Mouse (Mus musculus): ENCODE results near the gene Reln. TPM values are rescaled to one million over a fixed set of nuclear protein-coding genes. Genes with fewer than 3 reads are reported as not detected.

Reln gene
- total RNA-seq, 2 experiments from 2014 or later: 144 to 145 TPM

GRCm38 (mm10) chr5:22158754-22159153 is 185.7 kb downstream of the Reln start:
- DNase-seq (ENCODE audit: extremely low spot score in 1 of 2, low spot score in 2 of 2): no peak
- intact Hi-C loops (cut with DNase I): no loop called here

- no peak for DNase-seq (ENCODE audit: extremely low spot score in 1 of 2, low spot score in 2 of 2)
- intact Hi-C loops (cut with DNase I): no loop called here
Observed at GRCm38 (mm10) chr5:22153601-22154000, 190.9 kb downstream of the Reln start.

DNA sequence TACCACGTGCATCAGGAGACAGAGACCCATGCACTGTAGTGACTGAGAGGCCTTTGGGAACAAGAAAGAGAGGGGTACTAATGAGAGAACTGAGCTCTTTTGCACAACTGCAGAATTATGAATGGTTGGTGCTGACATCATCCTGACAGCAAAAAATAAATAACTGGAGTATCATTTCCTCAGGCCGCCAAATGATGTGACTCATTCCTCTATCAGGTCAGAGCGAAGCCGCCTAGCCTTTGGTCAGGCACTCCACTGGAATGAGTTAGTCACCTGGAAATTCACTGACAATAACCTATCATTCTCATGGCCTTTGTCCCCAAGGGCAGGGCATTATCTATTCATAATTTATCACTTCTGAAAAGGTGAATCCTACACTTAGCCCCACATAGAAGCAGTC is 202.7 kb downstream of the Reln start:
- no peak for DNase-seq (ENCODE audit: extremely low spot score in 1 of 2, low spot score in 2 of 2)
- intact Hi-C loops (cut with DNase I): no loop called here

- intact Hi-C loops (cut with DNase I): no loop called here
Observed at GRCm38 (mm10) chr5:22139015-22139414, 205.5 kb downstream of the Reln start.

GRCm38 (mm10) chr5:22134402-22134801 is 210.1 kb downstream of the Reln start:
- intact Hi-C loops (cut with DNase I): no loop called here

More at GRCm38 (mm10) chr5:22139015-22139414, 205.5 kb downstream of the Reln start:
- DNase-seq (ENCODE audit: extremely low spot score in 1 of 2, low spot score in 2 of 2): no peak

DNA sequence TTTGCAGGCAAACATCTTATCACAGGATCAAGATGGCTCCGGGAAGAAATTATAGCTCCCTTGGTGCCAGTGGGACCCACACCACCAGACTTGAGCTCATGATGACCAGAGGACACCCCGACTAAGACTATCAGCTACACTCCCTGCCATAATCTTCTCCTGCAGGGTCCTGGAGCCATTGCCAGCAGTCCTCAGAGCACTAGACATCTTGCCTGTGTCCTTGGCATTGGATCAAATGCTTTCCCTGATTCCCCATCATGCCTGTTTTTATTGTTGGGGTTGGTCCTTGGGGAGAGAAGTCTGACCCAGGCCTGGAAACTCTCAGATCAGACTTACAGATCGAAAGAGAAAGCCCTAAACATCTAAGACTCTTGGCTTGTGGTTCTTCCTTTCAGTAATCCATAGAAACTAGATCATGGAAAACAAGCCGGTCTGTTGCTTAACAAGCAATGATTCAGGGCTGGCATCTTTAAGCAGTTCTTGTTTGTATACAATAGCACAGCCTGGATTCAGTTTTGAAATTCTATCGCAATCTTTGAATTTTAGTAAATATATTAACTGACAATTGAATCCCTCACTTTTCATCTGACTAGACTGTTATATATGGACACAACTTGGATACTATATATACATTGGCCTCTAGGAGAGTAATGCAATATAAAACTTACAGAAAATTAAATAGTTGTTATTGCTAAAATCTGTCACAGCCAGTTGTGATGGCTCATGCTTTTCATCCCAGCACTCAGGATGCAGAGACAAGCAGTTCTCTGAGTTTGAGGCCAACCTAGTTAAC is 212.6 kb downstream of the Reln start:
- DNase-seq (ENCODE audit: extremely low spot score in 1 of 2, low spot score in 2 of 2): no peak
- intact Hi-C loops (cut with DNase I): no loop called here

More at GRCm38 (mm10) chr5:22134402-22134801, 210.1 kb downstream of the Reln start:
- no peak for DNase-seq (ENCODE audit: extremely low spot score in 1 of 2, low spot score in 2 of 2)

- intact Hi-C loops (cut with DNase I): no loop called here
- DNase-seq (ENCODE audit: extremely low spot score in 1 of 2, low spot score in 2 of 2): no peak
Observed at GRCm38 (mm10) chr5:22127583-22127982, 216.9 kb downstream of the Reln start.

GRCm38 (mm10) chr5:22119296-22119695 is 225.2 kb downstream of the Reln start:
- intact Hi-C loops (cut with DNase I): no loop called here
- no peak for DNase-seq (ENCODE audit: extremely low spot score in 1 of 2, low spot score in 2 of 2)

GRCm38 (mm10) chr5:22118456-22118855 is 226.0 kb downstream of the Reln start:
- intact Hi-C loops (cut with DNase I): no loop called here

DNA sequence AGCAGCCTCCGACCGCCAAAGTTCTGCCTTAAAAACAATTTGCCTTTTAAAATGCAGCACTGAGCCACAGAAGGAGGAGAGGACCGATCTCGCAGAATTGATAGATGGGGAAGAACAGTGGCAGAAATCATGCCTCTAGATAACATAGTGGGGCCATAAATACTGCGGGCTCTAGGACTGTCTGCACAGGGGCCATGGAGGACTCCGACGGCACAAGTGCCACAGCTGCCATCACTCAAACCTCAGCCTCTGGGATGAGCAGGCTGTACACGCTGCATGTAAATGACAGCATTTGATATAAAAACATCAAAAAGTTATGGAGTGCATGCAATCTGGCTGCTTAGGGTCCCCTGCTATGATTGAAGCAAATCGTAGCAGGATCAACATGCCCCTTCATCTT is 227.6 kb downstream of the Reln start:
- intact Hi-C loops (cut with DNase I): no loop called here
- no peak for DNase-seq (ENCODE audit: extremely low spot score in 1 of 2, low spot score in 2 of 2)

More at GRCm38 (mm10) chr5:22118456-22118855, 226.0 kb downstream of the Reln start:
- no peak for DNase-seq (ENCODE audit: extremely low spot score in 1 of 2, low spot score in 2 of 2)

GRCm38 (mm10) chr5:22106811-22107485 is 237.6 kb downstream of the Reln start:
- DNase-seq (ENCODE audit: extremely low spot score in 1 of 2, low spot score in 2 of 2): no peak
- intact Hi-C loops (cut with DNase I): no loop called here

DNA sequence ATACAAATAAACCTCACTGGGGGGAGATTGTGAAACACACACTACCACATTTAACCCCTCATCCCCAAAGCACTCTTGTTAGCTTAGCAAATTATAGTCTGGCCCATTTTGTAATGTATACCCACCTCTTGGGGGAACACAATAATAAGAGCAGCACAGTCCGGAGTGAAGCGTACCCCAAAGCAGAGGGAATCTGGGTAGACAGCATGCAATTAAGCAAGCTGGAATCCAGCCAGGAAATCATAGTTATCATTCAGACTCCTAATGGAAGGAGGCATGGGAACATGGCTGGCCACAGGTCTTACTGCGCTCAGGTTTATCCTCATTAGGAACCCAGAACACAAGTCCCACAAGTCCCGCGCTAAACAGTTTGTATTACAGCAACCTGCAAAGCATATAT is 249.5 kb downstream of the Reln start:
- intact Hi-C loops (cut with DNase I): no loop called here
- no peak for DNase-seq (ENCODE audit: extremely low spot score in 1 of 2, low spot score in 2 of 2)

- intact Hi-C loops (cut with DNase I): no loop called here
- DNase-seq (ENCODE audit: extremely low spot score in 1 of 2, low spot score in 2 of 2): no peak
Observed at GRCm38 (mm10) chr5:22094043-22094442, 250.5 kb downstream of the Reln start.

DNA sequence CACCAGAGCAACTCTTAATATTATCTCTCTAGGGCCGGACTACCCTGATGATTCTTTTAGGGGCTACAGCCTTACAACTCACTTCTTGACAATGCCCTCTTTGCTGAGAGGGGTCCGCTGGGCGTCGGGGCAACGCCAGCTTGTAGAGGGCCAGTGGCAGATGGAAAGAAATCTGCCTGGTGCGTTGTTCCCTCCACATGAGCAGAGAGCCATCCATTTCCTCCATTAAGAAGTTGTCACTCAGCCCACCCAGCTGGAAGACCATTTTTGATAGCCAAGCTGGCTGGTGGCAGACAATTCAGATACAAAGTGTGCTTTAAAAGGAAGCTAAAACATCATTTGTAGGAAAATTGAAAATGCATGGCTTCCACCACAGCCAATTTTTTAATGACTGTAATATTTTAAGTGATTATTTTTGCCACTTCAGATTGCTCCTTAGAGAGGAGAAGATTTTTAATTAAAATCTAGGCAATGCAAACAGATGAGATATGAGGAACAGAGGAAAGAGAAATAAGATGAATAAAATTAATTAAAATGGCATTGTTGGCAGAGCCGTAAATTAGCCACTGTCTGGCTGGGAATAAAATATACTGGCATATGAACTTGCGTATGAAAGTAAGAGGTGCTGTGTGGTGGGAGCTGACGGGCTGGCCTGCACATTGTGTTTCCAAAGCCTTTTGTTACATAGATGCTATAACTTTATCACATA is 251.2 kb downstream of the Reln start:
- no peak for DNase-seq (ENCODE audit: extremely low spot score in 1 of 2, low spot score in 2 of 2)
- intact Hi-C loops (cut with DNase I): no loop called here

- no peak for DNase-seq (ENCODE audit: extremely low spot score in 1 of 2, low spot score in 2 of 2)
- intact Hi-C loops (cut with DNase I): no loop called here
Observed at GRCm38 (mm10) chr5:22080468-22080986, 264.0 kb downstream of the Reln start.

GRCm38 (mm10) chr5:22074971-22075370 is 269.5 kb downstream of the Reln start:
- no peak for DNase-seq (ENCODE audit: extremely low spot score in 1 of 2, low spot score in 2 of 2)
- intact Hi-C loops (cut with DNase I): no loop called here

DNA sequence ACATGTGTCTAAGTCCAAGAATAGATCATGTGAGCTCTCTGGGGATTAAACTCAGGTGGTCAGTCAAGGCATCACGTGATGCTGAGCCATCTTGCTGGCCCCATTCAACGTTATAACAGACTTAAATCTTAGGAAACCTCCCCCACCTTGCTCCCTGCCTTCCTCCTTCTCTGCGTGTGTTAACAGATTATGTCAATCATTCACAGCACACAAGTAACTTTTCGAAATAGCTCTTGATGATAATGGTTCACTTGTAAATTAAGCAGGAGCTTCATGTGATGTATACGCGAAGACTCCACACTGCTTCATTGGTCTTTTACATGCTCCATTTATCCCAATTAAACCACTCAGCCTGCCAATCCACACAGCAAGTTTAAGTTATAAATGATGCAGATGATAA is 271.9 kb downstream of the Reln start:
- DNase-seq (ENCODE audit: extremely low spot score in 1 of 2, low spot score in 2 of 2): no peak
- intact Hi-C loops (cut with DNase I): no loop called here

DNA sequence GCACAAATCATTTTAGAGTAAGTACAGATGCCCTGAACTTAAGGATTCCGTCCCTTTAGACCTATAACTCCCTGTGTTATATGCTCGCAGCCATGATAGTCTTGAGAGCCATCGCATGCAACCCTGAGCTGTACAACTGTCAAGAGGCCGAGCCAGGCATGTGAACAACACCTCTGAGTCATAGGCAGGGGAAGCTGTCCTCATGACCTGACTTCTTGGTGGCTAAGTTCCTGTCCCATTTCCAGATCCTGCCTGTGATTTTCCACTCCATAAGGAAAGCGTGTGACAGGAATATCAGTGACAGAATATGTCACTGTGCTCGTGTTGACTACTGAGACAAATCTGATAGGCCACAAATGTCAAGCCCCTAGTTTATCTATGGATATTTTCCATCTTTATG is 285.3 kb downstream of the Reln start:
- DNase-seq (ENCODE audit: extremely low spot score in 1 of 2, low spot score in 2 of 2): no peak

GRCm38 (mm10) chr5:22041825-22042224 is 302.7 kb downstream of the Reln start:
- no peak for DNase-seq (ENCODE audit: extremely low spot score in 1 of 2, low spot score in 2 of 2)
- intact Hi-C loops (cut with DNase I): no loop called here

More for the DNA sequence above, 285.3 kb downstream of the Reln start:
- intact Hi-C loops (cut with DNase I): no loop called here
